Mouse (Mus musculus) neural tube, embryonic 14.5 days (tissue): ENCODE measurements around the gene Adtrp. TPM values are rescaled to one million over a fixed set of nuclear protein-coding genes. Genes with fewer than 3 reads are reported as not detected.

Source experiments
- ATAC-seq: fragments of 200-750 bp; cut with Nextera tagmentation; 2 replicates; pipeline ENCODE4 v1.8.0; 2017; ENCODE audit warnings: low read depth, mild to moderate bottlenecking, moderate TSS enrichment, moderate library complexity
- H3K27ac ChIP-seq: fragments of 300-500 bp; sonication (generic); 2 replicates; pipeline ENCODE4 v1.5.1; 2014; ENCODE audit warnings: low read depth, mild to moderate bottlenecking, control low read depth, low read length, moderate library complexity, mixed read lengths
- H3K27me3 ChIP-seq: fragments of 300-500 bp; sonication (generic); 2 replicates; pipeline ENCODE4 v1.6.1; 2014; ENCODE audit warnings: low read length; ENCODE audit not compliant: control insufficient read depth, insufficient read depth
- H3K36me3 ChIP-seq: fragments of 300-500 bp; sonication (generic); 2 replicates; pipeline ENCODE4 v1.6.1; 2014; ENCODE audit warnings: low read length, mixed read lengths; ENCODE audit not compliant: control insufficient read depth, insufficient read depth
- H3K4me1 ChIP-seq: fragments of 300-500 bp; sonication (generic); 2 replicates; pipeline ENCODE4 v1.6.1; 2014; ENCODE audit warnings: low read length; ENCODE audit not compliant: control insufficient read depth, insufficient read depth
- H3K4me2 ChIP-seq: fragments of 300-500 bp; sonication (generic); 2 replicates; pipeline ENCODE4 v1.6.1; 2014; ENCODE audit warnings: mild to moderate bottlenecking, low read depth, low read length, control low read depth
- H3K4me3 ChIP-seq: fragments of 300-500 bp; sonication (generic); 2 replicates; pipeline ENCODE4 v1.5.1; 2014; ENCODE audit warnings: low read depth, low read length, control low read depth, mixed read lengths
- H3K9ac ChIP-seq: fragments of 300-500 bp; sonication (generic); replicated peaks from 2 replicates; pipeline ENCODE4 v1.6.1; 2014; ENCODE audit warnings: low read depth, mild to moderate bottlenecking, control low read depth, low read length, mixed read lengths
- H3K9me3 ChIP-seq: fragments of 300-500 bp; sonication (generic); 2 replicates; pipeline ENCODE4 v1.6.1; 2016; ENCODE audit warnings: low read length; ENCODE audit not compliant: control insufficient read depth
- WGBS: fragments of 180-500 bp; shearing (Covaris S2); extraction: QIAGEN DNeasy Blood & Tissue Kit; methylation state at CpG from one replicate; pipeline ENCODE4 v1.1.7; 2014; 5-methylcytosine and 5-hydroxymethylcytosine counted together
- polyA plus RNA-seq: library from polyadenylated mRNA; unstranded; fragments of >200 nt; fragmentation: Nextera tagmentation; extraction: Ambion mirVana; gene quantifications from 2 replicates; pipeline ENCODE4 v1.2.1, GENCODE M21; 2014

Adtrp gene
- polyA plus RNA-seq, 1 experiment from 2014 or later, result 0.42 TPM

- H3K4me3 ChIP-seq, result no peak overlapping the region
- H3K36me3 ChIP-seq, result no peaks in the 10 kb centered on the region
- whole genome bisulfite sequencing, result 88% methylated on average over 7 of the region's 7 CpGs
- H3K27me3 ChIP-seq, result no peaks in the 10 kb centered on the region
- no peak for ATAC-seq
- no peak overlapping the region for H3K9ac ChIP-seq
- H3K9me3 ChIP-seq, result no peaks in the 10 kb centered on the region
- H3K4me2 ChIP-seq, result no peak overlapping the region
- peaks cover 8% of the 10 kb centered on the region for H3K4me1 ChIP-seq
- H3K27ac ChIP-seq, result no peak overlapping the region
These were observed 42.2 kb downstream of the Adtrp start for GRCm38 (mm10) chr13:41805138-41805820.

GRCm38 (mm10) chr13:41803656-41804265 lies 43.7 kb downstream of the Adtrp start:
- no peak overlapping the region for H3K4me3 ChIP-seq
- no peaks in the 10 kb centered on the region for H3K36me3 ChIP-seq
- no peak overlapping the region for H3K27ac ChIP-seq
- H3K4me1 ChIP-seq, result peaks cover 8% of the 10 kb centered on the region
- no peak for ATAC-seq
- no peaks in the 10 kb centered on the region for H3K27me3 ChIP-seq
- 66% methylated on average over 8 of the region's 8 CpGs for WGBS
- no peaks in the 10 kb centered on the region for H3K9me3 ChIP-seq
- no peak overlapping the region for H3K9ac ChIP-seq
- no peak overlapping the region for H3K4me2 ChIP-seq

- WGBS, result 1% methylated on average over 8 of the region's 8 CpGs
- H3K9ac ChIP-seq, result no peak overlapping the region
- H3K27me3 ChIP-seq, result no peaks in the 10 kb centered on the region
- no peaks in the 10 kb centered on the region for H3K9me3 ChIP-seq
- H3K4me1 ChIP-seq, result peaks cover 8% of the 10 kb centered on the region
- H3K27ac ChIP-seq, result peak overlapping the region; percentile 28; the same call in 1 of the 2 replicates
- ATAC-seq, result peak; percentile 87
- H3K4me2 ChIP-seq, result peak overlapping the region; percentile 16
- no peak overlapping the region for H3K4me3 ChIP-seq
- no peaks in the 10 kb centered on the region for H3K36me3 ChIP-seq
These were observed 46.3 kb downstream of the Adtrp start for GRCm38 (mm10) chr13:41801177-41801636.

DNA sequence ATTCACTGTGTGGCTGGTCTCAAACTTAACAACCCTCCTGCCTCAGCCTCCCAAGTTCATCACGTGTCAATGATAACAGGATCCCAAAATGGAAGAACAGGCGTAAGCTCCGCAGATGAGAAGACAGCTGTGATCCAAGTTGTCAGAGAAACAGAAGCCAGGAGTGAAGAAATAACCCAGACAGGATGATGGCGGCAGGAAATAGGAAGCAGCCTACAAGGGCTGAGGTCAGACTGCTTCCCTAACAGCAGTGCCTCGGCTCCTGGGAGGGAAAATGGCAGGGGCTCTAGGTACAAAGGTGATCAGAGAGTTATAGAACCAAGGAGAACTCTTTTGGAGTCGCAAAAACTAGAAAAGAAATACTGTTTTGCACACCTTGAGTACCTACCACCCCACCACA lies 54.6 kb downstream of the Adtrp start:
- no peaks in the 10 kb centered on the region for H3K27me3 ChIP-seq
- WGBS, result 94% methylated on average over 6 of the region's 6 CpGs
- H3K36me3 ChIP-seq, result no peaks in the 10 kb centered on the region
- H3K9ac ChIP-seq, result no peak overlapping the region
- no peak overlapping the region for H3K4me3 ChIP-seq
- ATAC-seq, result no peak
- H3K27ac ChIP-seq, result no peak overlapping the region
- no peaks in the 10 kb centered on the region for H3K4me1 ChIP-seq
- H3K9me3 ChIP-seq, result no peaks in the 10 kb centered on the region
- no peak overlapping the region for H3K4me2 ChIP-seq

DNA sequence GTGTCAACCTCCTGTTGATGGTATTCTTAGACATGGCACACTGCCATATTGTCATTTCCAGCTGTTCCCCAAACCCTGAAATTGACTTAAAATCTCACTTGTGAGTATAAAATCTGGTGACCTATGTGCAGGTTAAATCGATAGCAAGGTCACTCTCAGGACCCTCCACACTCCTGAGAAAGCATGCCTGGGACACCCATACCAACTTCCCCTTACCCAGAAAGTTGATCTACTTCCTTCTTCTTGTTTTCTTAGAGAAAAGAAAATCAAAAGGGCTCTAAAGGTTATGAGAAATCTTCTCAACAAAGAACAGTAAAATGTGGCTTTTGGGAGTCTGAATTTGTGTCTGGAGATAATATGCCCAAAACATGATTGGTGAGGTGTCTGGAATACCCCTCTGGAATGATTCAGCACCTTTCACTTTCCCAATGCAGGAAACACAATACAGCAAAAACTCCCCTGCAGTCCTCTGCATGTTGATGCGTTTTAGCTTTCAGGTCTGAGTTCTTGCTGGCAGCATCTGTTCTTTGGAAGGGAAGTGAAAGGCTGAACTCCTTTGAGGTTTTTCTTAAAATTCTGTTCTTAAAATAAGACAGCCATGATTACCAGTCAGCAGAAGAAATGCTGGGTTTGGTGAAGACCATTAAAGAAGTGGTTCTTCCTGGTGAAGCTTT lies 59.5 kb downstream of the Adtrp start:
- H3K9ac ChIP-seq, result no peak overlapping the region
- no peak overlapping the region for H3K4me3 ChIP-seq
- no peaks in the 10 kb centered on the region for H3K9me3 ChIP-seq
- H3K4me2 ChIP-seq, result no peak overlapping the region
- ATAC-seq, result no peak
- H3K36me3 ChIP-seq, result no peaks in the 10 kb centered on the region
- no peak overlapping the region for H3K27ac ChIP-seq
- no peaks in the 10 kb centered on the region for H3K4me1 ChIP-seq
- 77% methylated on average over 2 of the region's 2 CpGs for WGBS
- no peaks in the 10 kb centered on the region for H3K27me3 ChIP-seq

GRCm38 (mm10) chr13:41786640-41787039 lies 60.8 kb downstream of the Adtrp start:
- Histone ChIP-seq H3K27ac (no peak overlapping the region), H3K4me1 (no peaks in the 10 kb centered on the region), H3K9me3 (no peaks in the 10 kb centered on the region), H3K27me3 (no peaks in the 10 kb centered on the region), H3K4me3 (no peak overlapping the region), H3K36me3 (no peaks in the 10 kb centered on the region), H3K4me2 (no peak overlapping the region), H3K9ac (no peak overlapping the region)
- ATAC-seq, result no peak
- WGBS, result 94% methylated on average over 3 of the region's 3 CpGs

DNA sequence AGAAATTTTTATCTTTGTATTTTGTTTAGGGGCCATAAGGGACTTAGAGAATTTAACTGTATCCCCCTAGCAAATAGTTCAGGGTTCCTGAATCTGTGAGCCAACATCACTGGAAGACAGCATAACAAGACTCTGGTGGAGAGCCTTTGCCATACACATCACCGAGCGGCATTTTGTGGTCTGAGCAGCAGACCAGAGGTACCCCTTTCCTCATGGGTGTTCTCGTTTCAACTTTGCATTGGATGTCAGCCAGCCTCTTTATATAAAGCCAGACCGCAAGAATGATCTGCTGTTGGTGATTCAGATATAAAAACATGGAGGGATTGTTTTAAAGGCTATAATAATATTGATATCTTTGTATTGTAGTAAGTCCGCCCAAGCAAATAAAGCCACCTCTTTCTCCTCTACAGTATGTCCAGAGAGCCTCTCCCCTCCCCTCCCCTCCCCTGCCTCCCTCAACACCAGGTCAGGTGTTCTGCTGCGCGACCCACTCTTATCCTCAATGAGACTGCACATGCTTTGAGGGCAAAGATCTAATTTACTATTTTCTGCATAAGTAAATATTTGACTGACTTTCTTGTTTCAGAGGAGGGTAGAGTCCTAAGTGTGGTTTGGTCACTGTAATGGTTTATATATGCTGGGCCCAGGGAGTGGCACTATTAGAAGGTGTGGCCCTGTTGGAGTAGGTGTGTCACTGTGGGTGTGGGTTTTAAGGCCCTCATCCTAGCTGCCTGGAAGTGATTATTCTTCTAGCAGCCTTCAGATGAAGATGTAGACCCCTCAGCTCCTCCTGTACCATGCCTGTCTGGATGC lies 62.4 kb downstream of the Adtrp start:
- Histone ChIP-seq H3K36me3 (no peaks in the 10 kb centered on the region), H3K4me1 (no peaks in the 10 kb centered on the region), H3K27ac (peak overlapping the region; percentile 28; the same call in 1 of the 2 replicates), H3K4me3 (no peak overlapping the region), H3K27me3 (no peaks in the 10 kb centered on the region), H3K9ac (no peak overlapping the region), H3K9me3 (no peaks in the 10 kb centered on the region), H3K4me2 (no peak overlapping the region)
- ATAC-seq, result no peak; the same call in 1 of the 2 replicates
- 86% methylated on average over 7 of the region's 7 CpGs for WGBS

DNA sequence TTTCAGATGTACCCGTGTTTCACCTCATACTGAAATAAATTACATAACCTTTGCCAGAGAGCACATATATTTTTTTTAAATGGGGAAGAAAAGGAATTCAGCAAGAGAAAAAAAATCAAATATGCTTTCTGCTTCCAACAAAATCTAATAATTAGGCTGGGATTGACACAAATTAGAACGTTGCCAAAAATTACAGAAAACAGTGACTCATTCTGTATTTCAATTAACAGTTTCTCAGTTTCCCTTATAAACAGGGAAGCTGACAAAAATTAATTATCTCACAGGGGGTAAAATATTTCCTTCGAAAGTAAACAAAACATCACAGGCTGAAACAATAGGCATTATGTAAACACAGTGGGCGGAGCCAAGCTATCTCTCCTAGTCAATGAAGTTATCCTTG lies 67.2 kb downstream of the Adtrp start:
- no peak overlapping the region for H3K9ac ChIP-seq
- no peaks in the 10 kb centered on the region for H3K27me3 ChIP-seq
- no peak for ATAC-seq
- H3K4me1 ChIP-seq, result no peaks in the 10 kb centered on the region
- H3K4me3 ChIP-seq, result no peak overlapping the region
- 72% methylated on average over 4 of the region's 4 CpGs for WGBS
- H3K4me2 ChIP-seq, result no peak overlapping the region
- peak overlapping the region; percentile 18; the same call in 1 of the 2 replicates for H3K27ac ChIP-seq
- H3K9me3 ChIP-seq, result no peaks in the 10 kb centered on the region
- H3K36me3 ChIP-seq, result no peaks in the 10 kb centered on the region
